Mouse (Mus musculus): ENCODE results near the gene Minar1.

GRCm38 (mm10) chr9:89650913-89651312 lies 28.0 kb upstream of the Minar1 start:
- TF ChIP-seq CTCF (IDR thresholded peaks at IDR 0.05; ENCODE audit: low read depth) = no peak
- no peak for TF ChIP-seq EP300 (IDR thresholded peaks at IDR 0.05; ENCODE audit: low read depth)
